Mouse (Mus musculus): Measurements from ENCODE around the gene 6720489N17Rik. TPM values are rescaled to one million over a fixed set of nuclear protein-coding genes. Genes with fewer than 3 reads are reported as not detected.

Gene 6720489N17Rik
- polyA plus RNA-seq, 1 experiment = not detected

Other genes starting within 250 kb of the 6720489N17Rik start
- 0.04 and 0.05 TPM in 2 replicates for gene Gm3604, start 241.0 kb downstream of the 6720489N17Rik start, polyA plus RNA-seq (2012; rRNA removed)
- gene Gm49359, start 157.3 kb downstream of the 6720489N17Rik start, polyA plus RNA-seq (2012; rRNA removed) = 0.06 and 0.10 TPM in 2 replicates
- gene Zfp935, start 65.7 kb downstream of the 6720489N17Rik start, polyA plus RNA-seq (2012; rRNA removed) = not detected in 2 replicates
- gene Zfp934, start 53.0 kb downstream of the 6720489N17Rik start, polyA plus RNA-seq (2012; rRNA removed) = 0.13 and 0.47 TPM in 2 replicates
- 0.08 and 0.09 TPM in 2 replicates for gene Platr25, start 136.5 kb upstream of the 6720489N17Rik start, polyA plus RNA-seq (2012; rRNA removed)
- gene Gm5141, start 161.6 kb upstream of the 6720489N17Rik start, polyA plus RNA-seq (2012; rRNA removed) = not detected in 2 replicates
- gene Fbp2, start 234.2 kb upstream of the 6720489N17Rik start, polyA plus RNA-seq (2012; rRNA removed) = 62.5 and 184 TPM in 2 replicates

Data from small intestine, adult 2 months (tissue).